Mouse (Mus musculus): Measurements from ENCODE around the gene Parp4. TPM values are rescaled to one million over a fixed set of nuclear protein-coding genes. Genes with fewer than 3 reads are reported as not detected.

Parp4 gene
- polyA plus RNA-seq, 1 experiment from 2014 or later: 4.6 TPM

DNA sequence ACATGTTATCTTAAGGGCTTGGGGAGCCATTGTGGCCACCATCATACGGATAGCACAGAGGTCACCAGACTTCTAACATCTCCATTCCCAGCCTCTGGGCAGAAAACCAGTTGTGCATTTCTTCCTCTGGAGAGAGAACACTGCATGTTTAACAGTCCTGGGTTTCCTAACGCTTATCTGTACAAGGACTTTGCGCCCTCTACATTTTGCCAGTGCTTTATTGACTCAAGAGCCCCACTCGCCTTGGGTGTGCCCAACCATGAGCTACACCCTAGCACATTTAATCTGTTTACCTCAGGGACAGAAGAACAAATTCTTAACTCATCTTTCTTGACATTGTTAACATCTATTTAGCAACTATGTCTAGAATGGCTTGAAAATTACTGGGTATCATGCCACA, 50.8 kb downstream of the Parp4 start:
- 66% methylated on average over 4 of the region's 4 CpGs for WGBS
- Histone ChIP-seq H3K27me3 (replicated peaks) (no peaks in the 10 kb centered on the region), H3K27ac (no peak overlapping the region), H3K36me3 (no peaks in the 10 kb centered on the region; the same call in 1 of the 2 replicates), H3K4me1 (replicated peaks) (no peaks in the 10 kb centered on the region), H3K4me3 (replicated peaks) (no peak overlapping the region), H3K9ac (no peak overlapping the region), H3K9me3 (no peaks in the 10 kb centered on the region), H3K4me2 (replicated peaks) (no peak overlapping the region)
- peak; percentile 59; the same call in 1 of the 2 replicates for ATAC-seq

DNA sequence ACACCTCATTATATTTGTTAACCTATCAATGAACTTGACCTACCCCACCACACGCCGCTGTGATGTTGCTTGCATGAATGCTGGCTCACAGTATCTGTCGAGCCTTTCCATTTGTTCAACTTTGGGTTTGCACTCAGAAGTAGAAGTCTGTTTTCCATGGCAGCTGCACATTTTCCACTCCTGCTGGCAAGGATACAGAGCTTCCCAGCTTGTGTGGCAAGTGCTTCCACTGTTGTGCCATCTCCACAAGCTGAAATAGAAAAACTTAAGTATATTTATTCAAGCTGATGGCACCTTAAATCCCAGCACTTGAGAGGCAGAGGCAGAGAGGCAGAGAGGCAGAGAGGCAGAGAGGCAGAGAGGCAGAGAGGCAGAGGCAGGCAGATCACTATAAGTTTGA, 52.9 kb downstream of the Parp4 start:
- WGBS: 94% methylated on average over 3 of the region's 3 CpGs
- no peaks in the 10 kb centered on the region for H3K9me3 ChIP-seq
- H3K27me3 ChIP-seq (replicated peaks): no peaks in the 10 kb centered on the region
- H3K4me2 ChIP-seq (replicated peaks): no peak overlapping the region
- H3K36me3 ChIP-seq: no peaks in the 10 kb centered on the region; the same call in 1 of the 2 replicates
- H3K4me3 ChIP-seq (replicated peaks): no peak overlapping the region
- H3K27ac ChIP-seq: no peak overlapping the region
- H3K4me1 ChIP-seq (replicated peaks): no peaks in the 10 kb centered on the region
- no peak overlapping the region for H3K9ac ChIP-seq
- ATAC-seq: no peak

DNA sequence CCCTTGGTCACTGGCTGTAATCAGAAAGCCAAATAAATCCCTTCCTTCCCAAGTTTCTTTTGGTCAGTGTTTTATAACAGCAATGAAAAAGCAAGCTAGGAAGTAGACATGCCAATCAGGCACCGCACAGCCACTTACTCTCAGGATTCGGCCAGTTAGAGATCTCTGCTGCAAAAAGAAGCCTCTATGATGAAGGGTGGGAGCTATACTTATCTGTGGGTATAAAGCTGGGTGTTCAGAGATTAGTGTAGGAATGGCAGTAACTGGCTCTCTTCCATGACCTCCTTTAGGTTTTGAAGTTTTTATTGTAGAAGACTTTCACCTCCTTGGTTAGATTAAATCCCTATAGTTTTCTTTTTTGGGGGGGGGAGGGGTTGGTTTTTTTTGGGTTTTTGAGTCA, 55.7 kb downstream of the Parp4 start:
- WGBS: 93% methylated on average over 2 of the region's 2 CpGs
- Histone ChIP-seq H3K27ac (no peak overlapping the region), H3K4me3 (replicated peaks) (no peak overlapping the region), H3K36me3 (no peaks in the 10 kb centered on the region), H3K4me1 (replicated peaks) (no peaks in the 10 kb centered on the region), H3K27me3 (replicated peaks) (no peaks in the 10 kb centered on the region), H3K9ac (no peak overlapping the region), H3K4me2 (replicated peaks) (no peak overlapping the region), H3K9me3 (no peaks in the 10 kb centered on the region)
- ATAC-seq: no peak

DNA sequence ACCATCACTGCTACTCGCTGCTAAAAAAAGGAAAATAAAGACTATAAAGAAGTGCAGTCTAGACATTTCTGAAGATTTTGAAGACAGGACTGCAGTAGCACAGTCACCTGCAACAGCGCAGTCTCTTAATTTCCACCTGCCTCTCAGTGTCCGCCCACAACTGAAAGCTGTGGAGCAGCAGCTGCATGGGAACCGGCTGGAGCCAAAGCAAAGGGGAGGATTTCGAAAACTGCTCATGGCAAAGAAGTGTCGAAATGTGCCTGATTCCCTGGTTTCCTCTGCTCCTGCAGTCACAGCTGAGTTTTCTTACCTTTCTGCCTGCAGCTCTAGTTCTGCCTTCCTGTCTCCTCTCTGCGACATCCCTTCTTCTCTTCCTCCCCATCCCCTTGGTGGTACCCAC, 71.8 kb downstream of the Parp4 start:
- Histone ChIP-seq H3K9me3 (no peaks in the 10 kb centered on the region), H3K4me1 (replicated peaks) (no peaks in the 10 kb centered on the region), H3K27me3 (replicated peaks) (no peaks in the 10 kb centered on the region), H3K27ac (no peak overlapping the region), H3K36me3 (no peaks in the 10 kb centered on the region), H3K4me3 (replicated peaks) (no peak overlapping the region), H3K9ac (no peak overlapping the region), H3K4me2 (replicated peaks) (no peak overlapping the region)
- no peak for ATAC-seq
- 62% methylated on average over 7 of the region's 7 CpGs for WGBS

DNA sequence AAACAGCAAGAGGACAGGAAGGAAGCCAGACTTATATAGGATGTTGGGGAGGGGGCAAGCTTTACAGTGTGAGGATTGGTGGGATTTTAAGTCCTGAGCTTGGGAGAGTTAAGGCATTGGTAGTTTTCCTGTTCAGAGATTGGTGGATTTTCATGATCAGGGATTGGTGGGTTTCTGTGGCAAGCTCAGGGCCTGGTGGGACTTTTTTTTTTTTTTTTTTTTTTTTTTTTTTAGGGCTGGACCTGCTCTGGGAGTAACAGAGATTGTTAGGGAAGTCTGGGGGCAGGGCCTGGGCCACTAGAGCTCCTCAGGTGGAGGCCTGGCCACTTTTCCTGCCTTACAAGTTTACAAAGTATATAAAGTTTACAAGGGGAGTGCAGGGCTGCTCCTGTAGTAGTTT, 74.0 kb downstream of the Parp4 start:
- no peak overlapping the region for H3K4me3 ChIP-seq (replicated peaks)
- H3K27me3 ChIP-seq (replicated peaks): no peaks in the 10 kb centered on the region
- H3K9ac ChIP-seq: no peak overlapping the region
- no peaks in the 10 kb centered on the region for H3K36me3 ChIP-seq
- H3K4me1 ChIP-seq (replicated peaks): no peaks in the 10 kb centered on the region
- H3K27ac ChIP-seq: no peak overlapping the region
- no peak overlapping the region for H3K4me2 ChIP-seq (replicated peaks)
- peaks cover 3% of the 10 kb centered on the region; the same call in 1 of the 2 replicates for H3K9me3 ChIP-seq
- no peak for ATAC-seq

DNA sequence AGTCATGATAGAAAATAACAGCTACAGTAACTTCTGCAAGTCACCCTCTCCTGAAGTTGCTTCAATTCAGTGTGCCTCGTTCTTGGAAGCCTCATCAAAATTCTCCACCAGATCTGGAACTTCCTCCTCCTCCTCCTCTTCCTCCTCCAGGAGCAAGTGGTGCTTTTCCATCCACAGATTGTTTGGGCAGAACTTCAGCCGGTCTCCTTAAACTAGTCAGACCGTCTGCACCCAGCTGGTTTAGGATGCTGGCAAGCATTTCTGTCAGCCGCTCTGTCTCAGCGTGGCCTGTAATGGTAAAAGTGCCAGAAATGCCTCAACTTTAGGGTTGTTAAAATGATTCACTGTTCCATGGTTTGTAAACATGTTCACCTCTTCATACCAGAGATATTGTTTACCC, 90.2 kb downstream of the Parp4 start:
- no peak overlapping the region for H3K27ac ChIP-seq
- H3K9me3 ChIP-seq: no peaks in the 10 kb centered on the region
- H3K27me3 ChIP-seq (replicated peaks): no peaks in the 10 kb centered on the region
- no peak overlapping the region for H3K4me3 ChIP-seq (replicated peaks)
- no peak overlapping the region for H3K9ac ChIP-seq
- WGBS: 32% methylated on average over 5 of the region's 5 CpGs
- no peak overlapping the region for H3K4me2 ChIP-seq (replicated peaks)
- ATAC-seq: no peak
- peaks cover 12% of the 10 kb centered on the region for H3K4me1 ChIP-seq (replicated peaks)
- no peaks in the 10 kb centered on the region for H3K36me3 ChIP-seq

DNA sequence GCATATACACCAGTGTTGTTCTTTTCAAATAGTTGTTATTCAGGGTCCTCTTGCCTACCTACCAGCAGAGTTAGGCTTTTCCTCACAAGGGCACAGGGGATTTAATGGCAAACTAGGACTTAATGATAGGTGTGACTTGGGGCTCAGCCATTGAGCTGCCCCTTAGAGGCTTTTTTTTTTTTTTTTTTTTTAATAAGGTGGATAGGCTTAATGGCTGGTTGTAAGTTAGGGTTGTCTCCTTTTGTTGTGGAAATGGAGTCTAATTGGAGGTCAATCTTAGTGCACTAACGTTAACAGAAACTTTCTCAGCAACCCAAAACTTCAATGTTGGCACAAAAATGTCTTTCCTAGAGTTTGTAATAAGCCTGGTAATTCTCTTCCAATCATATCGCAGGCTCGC, 91.5 kb downstream of the Parp4 start:
- Histone ChIP-seq H3K4me3 (replicated peaks) (no peak overlapping the region), H3K27ac (no peak overlapping the region), H3K27me3 (replicated peaks) (no peaks in the 10 kb centered on the region), H3K4me2 (replicated peaks) (peak overlapping the region; percentile 60; the same call in 1 of the 2 replicates), H3K9me3 (no peaks in the 10 kb centered on the region), H3K4me1 (replicated peaks) (peaks cover 12% of the 10 kb centered on the region), H3K9ac (no peak overlapping the region), H3K36me3 (no peaks in the 10 kb centered on the region)
- ATAC-seq: no peak
- WGBS: 81% methylated on average over 3 of the region's 3 CpGs

DNA sequence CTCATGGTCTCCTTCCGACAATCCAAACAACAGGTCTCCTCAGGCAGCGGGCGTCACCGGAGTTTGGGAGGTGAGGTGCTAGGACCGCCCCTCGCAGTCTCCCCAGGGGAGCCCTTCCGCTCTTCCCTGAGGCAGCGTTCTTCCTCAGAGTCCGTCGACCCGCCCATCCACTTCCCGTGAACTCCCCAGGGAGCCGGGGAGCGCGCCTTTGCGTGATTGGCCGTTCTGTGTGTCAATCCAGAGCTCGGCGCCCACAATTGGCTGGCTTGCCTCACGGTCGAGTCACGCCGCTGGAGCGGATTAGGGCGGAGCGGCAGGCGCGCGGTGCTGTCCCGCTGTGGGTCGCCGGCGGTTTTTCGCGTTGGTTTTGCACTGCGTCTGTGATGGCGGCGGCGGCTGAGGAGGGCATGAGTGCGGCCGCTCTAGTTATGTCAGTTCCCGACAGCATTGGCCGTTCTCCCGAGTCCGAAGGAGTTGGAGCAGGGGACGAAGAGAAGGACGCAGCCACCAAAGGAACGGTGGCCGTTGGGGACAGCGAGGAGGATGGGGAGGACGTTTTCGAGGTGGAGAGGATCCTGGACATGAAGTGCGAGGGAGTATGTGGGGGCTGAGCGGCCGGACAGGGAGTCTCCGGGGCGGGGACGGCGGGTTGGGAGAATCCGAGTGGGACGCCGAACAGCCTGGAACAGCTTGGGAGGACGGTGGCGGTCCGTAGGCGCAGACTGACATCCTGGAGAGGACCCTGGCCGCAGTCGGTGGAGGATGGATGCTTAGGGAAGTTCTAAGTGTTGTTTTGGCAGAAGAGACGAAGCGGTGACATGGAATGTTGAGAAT, 92.8 kb downstream of the Parp4 start, which contains the start of gene Mphosph8:
Gene Mphosph8 (plus strand): TSS at position 280 of the 834 bp plus-strand sequence.
- H3K27ac ChIP-seq: peak within 1 kb of the TSS; percentile 82
- H3K4me3 ChIP-seq (replicated peaks): peak within 1 kb of the TSS; percentile 67
- peak within 1 kb of the TSS; percentile 79 for H3K4me2 ChIP-seq (replicated peaks)
- WGBS: under 1% methylated on average over 70 of the region's 70 CpGs
- peaks cover 12% of the 10 kb centered on the region for H3K4me1 ChIP-seq (replicated peaks)
- H3K27me3 ChIP-seq (replicated peaks): no peaks in the 10 kb centered on the region
- ATAC-seq: peak; percentile 100
- peak within 1 kb of the TSS; percentile 62 for H3K9ac ChIP-seq
- peaks cover 6% of the 10 kb centered on the region for H3K36me3 ChIP-seq
- no peaks in the 10 kb centered on the region for H3K9me3 ChIP-seq

DNA sequence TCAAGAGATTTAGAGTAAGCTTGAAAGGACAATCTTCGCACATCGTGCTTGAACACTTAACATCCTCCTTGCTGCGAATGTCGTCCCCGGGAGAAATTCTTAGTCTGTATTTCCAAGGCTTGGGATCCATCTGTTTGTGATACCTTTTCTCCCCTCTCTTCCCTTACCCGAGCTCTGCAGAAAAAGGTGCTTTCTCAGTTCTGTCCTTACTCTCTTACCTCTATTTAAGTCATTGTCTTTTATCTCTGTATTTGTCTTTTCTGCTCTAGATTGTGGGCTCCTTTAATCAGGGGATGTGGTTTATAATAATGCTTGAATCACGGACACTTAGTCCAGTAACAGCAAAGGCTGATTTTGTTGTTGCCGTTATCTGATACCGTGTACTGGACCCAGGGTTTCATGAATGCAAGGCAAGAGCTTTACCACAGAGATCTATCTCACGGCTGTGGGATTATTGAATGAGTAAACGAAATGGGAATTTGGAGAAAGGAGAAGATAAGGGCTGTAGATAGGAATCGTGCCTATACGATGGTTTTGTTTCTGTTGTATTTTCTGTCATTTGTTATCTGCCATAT, 93.7 kb downstream of the Parp4 start:
- peak overlapping the region; percentile 79 for H3K4me2 ChIP-seq (replicated peaks)
- 3% methylated on average over 13 of the region's 13 CpGs for WGBS
- H3K9me3 ChIP-seq: no peaks in the 10 kb centered on the region
- H3K27me3 ChIP-seq (replicated peaks): no peaks in the 10 kb centered on the region
- peaks cover 7% of the 10 kb centered on the region for H3K36me3 ChIP-seq
- peak overlapping the region; percentile 58 for H3K9ac ChIP-seq
- H3K27ac ChIP-seq: peak overlapping the region; percentile 82; the same call in 1 of the 2 replicates
- ATAC-seq: no peak
- H3K4me1 ChIP-seq (replicated peaks): peaks cover 12% of the 10 kb centered on the region
- peak overlapping the region; percentile 67 for H3K4me3 ChIP-seq (replicated peaks)

DNA sequence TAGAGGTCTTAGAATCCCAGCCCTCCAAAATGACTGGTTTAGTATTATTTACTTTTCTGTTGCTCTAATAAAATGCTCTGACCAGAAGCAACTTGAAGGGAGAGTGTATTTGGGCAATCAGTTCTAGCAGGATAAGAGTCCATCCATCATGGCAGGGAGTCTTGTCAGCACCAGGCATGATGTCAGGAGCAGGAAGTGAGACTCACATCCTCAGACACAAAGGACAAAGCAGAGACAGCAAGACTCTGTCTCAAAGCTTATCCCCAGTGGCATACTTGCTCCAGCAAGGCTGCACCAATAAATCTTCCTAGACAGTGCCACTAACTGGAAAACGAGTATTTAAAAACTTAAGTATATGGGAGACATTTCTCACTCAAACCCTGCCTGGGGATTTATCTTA, 110.0 kb downstream of the Parp4 start:
- no peaks in the 10 kb centered on the region for H3K27me3 ChIP-seq (replicated peaks)
- ATAC-seq: no peak
- peaks cover 12% of the 10 kb centered on the region for H3K36me3 ChIP-seq
- no peak overlapping the region for H3K4me3 ChIP-seq (replicated peaks)
- H3K4me2 ChIP-seq (replicated peaks): no peak overlapping the region
- no peaks in the 10 kb centered on the region for H3K4me1 ChIP-seq (replicated peaks)
- H3K27ac ChIP-seq: no peak overlapping the region
- no peak overlapping the region for H3K9ac ChIP-seq
- 26% methylated on average over 1 of the region's 1 CpGs for WGBS
- no peaks in the 10 kb centered on the region for H3K9me3 ChIP-seq

DNA sequence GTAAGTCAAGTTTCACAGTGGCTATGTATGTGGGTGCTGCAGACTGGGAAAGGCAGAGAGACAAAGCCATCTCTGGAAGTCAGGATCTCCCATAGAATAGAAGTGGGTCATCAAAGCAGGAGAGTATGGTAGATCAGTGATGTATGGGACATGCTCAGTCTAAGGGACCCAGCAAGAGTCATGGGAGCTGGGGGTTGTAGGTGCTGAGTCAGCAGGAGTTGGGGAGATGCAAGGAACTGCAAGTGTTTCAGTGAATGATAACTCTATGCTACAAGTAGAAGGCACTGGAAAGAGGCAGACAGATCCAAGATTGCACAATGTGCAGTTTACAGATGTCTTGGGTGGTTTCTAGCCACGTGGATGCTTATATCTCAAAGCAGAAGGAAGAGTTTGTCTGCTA, 113.7 kb downstream of the Parp4 start:
- Histone ChIP-seq H3K36me3 (peaks cover 17% of the 10 kb centered on the region), H3K9me3 (no peaks in the 10 kb centered on the region), H3K4me2 (replicated peaks) (no peak overlapping the region), H3K27ac (no peak overlapping the region), H3K4me3 (replicated peaks) (no peak overlapping the region), H3K27me3 (replicated peaks) (no peaks in the 10 kb centered on the region), H3K9ac (no peak overlapping the region), H3K4me1 (replicated peaks) (no peaks in the 10 kb centered on the region)
- ATAC-seq: no peak
- 88% methylated on average over 1 of the region's 1 CpGs for WGBS

DNA sequence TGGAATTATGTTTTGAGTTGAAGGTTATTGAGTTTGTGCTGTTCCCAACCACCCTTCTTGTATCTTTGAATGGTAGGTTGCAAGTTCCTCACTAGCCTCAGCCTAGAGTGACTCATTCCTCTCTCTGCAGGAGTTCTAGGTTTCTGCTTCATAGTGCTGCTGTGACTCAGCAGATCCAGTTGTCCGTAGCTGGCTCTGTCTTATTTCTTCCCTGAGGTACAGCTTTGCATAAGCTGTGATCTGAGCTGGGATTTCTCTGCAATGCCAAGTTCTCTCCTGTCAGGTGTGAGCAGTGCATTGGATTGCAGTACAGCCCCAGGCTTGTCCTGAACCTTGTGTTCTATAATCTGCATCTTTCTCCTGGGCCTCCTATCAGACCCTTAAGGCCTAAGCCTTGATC, 114.3 kb downstream of the Parp4 start:
- WGBS: 85% methylated on average over 1 of the region's 1 CpGs
- H3K36me3 ChIP-seq: peaks cover 23% of the 10 kb centered on the region; the same call in 1 of the 2 replicates
- H3K4me2 ChIP-seq (replicated peaks): no peak overlapping the region

DNA sequence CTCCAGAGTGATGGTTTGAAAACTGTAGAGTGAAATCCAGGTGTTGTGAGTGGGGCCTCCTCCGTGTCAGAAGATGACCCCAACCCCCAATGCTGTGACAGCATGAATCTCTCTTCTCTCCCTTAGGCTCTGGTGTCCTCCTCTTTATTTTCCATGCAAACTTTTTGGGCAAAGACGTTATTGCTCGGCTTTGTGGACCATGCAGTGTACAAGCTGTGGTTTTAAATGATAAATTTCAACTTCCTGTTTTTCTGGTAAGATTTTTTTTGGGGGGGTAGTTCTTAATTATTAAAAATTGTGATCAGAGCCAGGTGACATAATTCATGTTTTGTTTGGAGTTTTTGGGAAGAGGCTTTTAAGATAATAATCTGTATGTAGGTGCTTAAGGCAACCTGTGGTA, 120.1 kb downstream of the Parp4 start:
- no peak overlapping the region for H3K4me2 ChIP-seq (replicated peaks)
- no peaks in the 10 kb centered on the region for H3K4me1 ChIP-seq (replicated peaks)
- no peak overlapping the region for H3K9ac ChIP-seq
- 77% methylated on average over 3 of the region's 3 CpGs for WGBS
- no peaks in the 10 kb centered on the region for H3K27me3 ChIP-seq (replicated peaks)
- no peak overlapping the region for H3K27ac ChIP-seq
- peaks cover 27% of the 10 kb centered on the region for H3K36me3 ChIP-seq
- no peak overlapping the region for H3K4me3 ChIP-seq (replicated peaks)
- H3K9me3 ChIP-seq: no peaks in the 10 kb centered on the region
- ATAC-seq: no peak

More for the DNA sequence above, 114.3 kb downstream of the Parp4 start:
- Histone ChIP-seq H3K4me3 (replicated peaks) (no peak overlapping the region), H3K9ac (no peak overlapping the region), H3K27ac (no peak overlapping the region), H3K9me3 (no peaks in the 10 kb centered on the region), H3K4me1 (replicated peaks) (no peaks in the 10 kb centered on the region), H3K27me3 (replicated peaks) (no peaks in the 10 kb centered on the region)
- no peak for ATAC-seq

Measured in intestine, embryonic 15.5 days (tissue).